Comparison of ENCODE assay signal across 12 mouse cellular contexts in genomic region chr14:22679705-22680643, GRCm38 (mm10).
DNase-seq lines count a peak whose midpoint lies in the region; ATAC-seq and TF ChIP-seq lines count a peak whose summit lies in the region.
"Had no signal": no experiment of that assay in that cellular context is flagged by ENCODE, and none has a peak within 500 bp of the region (broad histone marks: within the 10 kb centered on the region; RNA-seq: fewer than 3 reads in every experiment).

No protein-coding gene starts in this region.

- H3K27me3 ChIP-seq in stomach, embryonic 14.5 days (ENCODE audit: control insufficient read depth, insufficient read depth, low read length) = no peaks in the 10 kb centered on the region
- no peaks in the 10 kb centered on the region for H3K27me3 ChIP-seq in stomach, postnatal 0 days (ENCODE audit: control insufficient read depth, insufficient read depth, low read length)
- no peaks in the 10 kb centered on the region for H3K27me3 ChIP-seq in hindbrain, embryonic 16.5 days (replicated peaks; ENCODE audit: control insufficient read depth, insufficient read depth, low read length)
- no peaks in the 10 kb centered on the region for H3K27me3 ChIP-seq in midbrain, embryonic 11.5 days (ENCODE audit: control insufficient read depth, insufficient read depth, low read length)
- H3K27me3 ChIP-seq: CH12.LX; liver, embryonic 13.5 days had no signal

- no peak for ATAC-seq in stomach, embryonic 14.5 days (ENCODE audit: insufficient number of reproducible peaks, insufficient read depth, low FRiP score, low read depth)
- ATAC-seq in stomach, postnatal 0 days (ENCODE audit: low FRiP score, low TSS enrichment) = no peak
- peak; percentile 87 for ATAC-seq in hindbrain, embryonic 16.5 days
- ATAC-seq in midbrain, embryonic 11.5 days (ENCODE audit: low FRiP score) = peak; percentile 85

- H3K27ac ChIP-seq in stomach, embryonic 14.5 days (ENCODE audit: low read length) = peak overlapping the region; percentile 69; the same call in 1 of the 2 replicates
- H3K27ac ChIP-seq in stomach, postnatal 0 days (replicated peaks) = no peak overlapping the region
- no peak overlapping the region for H3K27ac ChIP-seq in hindbrain, embryonic 16.5 days (ENCODE audit: low read depth, low read length)
- H3K27ac ChIP-seq in midbrain, embryonic 11.5 days (ENCODE audit: low read depth, low read length) = peak overlapping the region; percentile 40; the same call in 1 of the 2 replicates
- H3K27ac ChIP-seq: heart, embryonic 15.5 days; liver, embryonic 13.5 days had no signal

- DNase-seq in stomach, postnatal 0 days (ENCODE audit: low spot score) = no peak
- peak; percentile 87 for DNase-seq in midbrain, embryonic 11.5 days (ENCODE audit: low spot score, missing footprints)
- DNase-seq in right cerebral cortex, postnatal 25 days = no peak
- no peak for DNase-seq in thymus, postnatal 36 days
- no peak for DNase-seq in spleen, postnatal 4 days (ENCODE audit: low spot score in 2 of 2)
- DNase-seq in right cerebral cortex, adult 2 months (ENCODE audit: low spot score in 2 of 2) = no peak
- DNase-seq: cerebellum, adult 8-10 months; liver, embryonic 13.5 days had no signal

- no peak overlapping the region for H3K4me3 ChIP-seq in stomach, embryonic 14.5 days (ENCODE audit: low read depth, low read length)
- no peak overlapping the region for H3K4me3 ChIP-seq in stomach, postnatal 0 days (ENCODE audit: low read depth, low read length)
- no peak overlapping the region for H3K4me3 ChIP-seq in hindbrain, embryonic 16.5 days (ENCODE audit: low read length)
- H3K4me3 ChIP-seq in midbrain, embryonic 11.5 days (ENCODE audit: low read depth, low read length) = no peak overlapping the region
- H3K4me3 ChIP-seq: heart, embryonic 15.5 days; liver, embryonic 13.5 days had no signal

- H3K9ac ChIP-seq in stomach, embryonic 14.5 days (replicated peaks; ENCODE audit: low read depth, low read length) = no peak overlapping the region
- no peak overlapping the region for H3K9ac ChIP-seq in stomach, postnatal 0 days (ENCODE audit: low read length)
- no peak overlapping the region for H3K9ac ChIP-seq in hindbrain, embryonic 16.5 days (ENCODE audit: low read depth, low read length)
- no peak overlapping the region for H3K9ac ChIP-seq in midbrain, embryonic 11.5 days (ENCODE audit: low read length)
- H3K9ac ChIP-seq: heart, embryonic 15.5 days; liver, embryonic 13.5 days had no signal

- no peak for TF ChIP-seq CTCF in stomach, postnatal 0 days (IDR thresholded peaks at IDR 0.05; ENCODE audit: low read depth)

- H3K36me3 ChIP-seq in stomach, embryonic 14.5 days (ENCODE audit: control insufficient read depth, insufficient read depth, low read length) = no peaks in the 10 kb centered on the region
- H3K36me3 ChIP-seq in stomach, postnatal 0 days (ENCODE audit: control insufficient read depth, insufficient read depth, low read length) = no peaks in the 10 kb centered on the region
- H3K36me3 ChIP-seq in hindbrain, embryonic 16.5 days (ENCODE audit: control insufficient read depth, insufficient read depth, low read length) = no peaks in the 10 kb centered on the region
- H3K36me3 ChIP-seq in midbrain, embryonic 11.5 days (ENCODE audit: control insufficient read depth, insufficient read depth, low read length) = no peaks in the 10 kb centered on the region
- H3K36me3 ChIP-seq: heart, embryonic 15.5 days; liver, embryonic 13.5 days had no signal

- whole genome bisulfite sequencing in stomach, embryonic 14.5 days = 56% methylated on average over 9 of the region's 9 CpGs
- 49% methylated on average over 9 of the region's 9 CpGs for WGBS in stomach, postnatal 0 days
- WGBS in hindbrain, embryonic 16.5 days = 24% methylated on average over 9 of the region's 9 CpGs
- 31% methylated on average over 9 of the region's 9 CpGs for WGBS in midbrain, embryonic 11.5 days

- TF ChIP-seq EP300 in stomach, postnatal 0 days (optimal IDR thresholded peaks at IDR 0.05) = no peak

- H3K9me3 ChIP-seq in stomach, embryonic 14.5 days (ENCODE audit: control insufficient read depth, low read depth, low read length) = no peaks in the 10 kb centered on the region
- H3K9me3 ChIP-seq in stomach, postnatal 0 days (ENCODE audit: control insufficient read depth, low read length) = no peaks in the 10 kb centered on the region
- no peaks in the 10 kb centered on the region for H3K9me3 ChIP-seq in hindbrain, embryonic 16.5 days (ENCODE audit: control insufficient read depth, low read length)
- no peaks in the 10 kb centered on the region for H3K9me3 ChIP-seq in midbrain, embryonic 11.5 days (ENCODE audit: control insufficient read depth, low read length)
- H3K9me3 ChIP-seq: heart, embryonic 15.5 days; liver, embryonic 13.5 days had no signal

- no peak overlapping the region for H3K4me2 ChIP-seq in stomach, embryonic 14.5 days (replicated peaks; ENCODE audit: low read depth, low read length)
- H3K4me2 ChIP-seq in stomach, postnatal 0 days (replicated peaks; ENCODE audit: low read depth) = no peak overlapping the region
- no peak overlapping the region for H3K4me2 ChIP-seq in hindbrain, embryonic 16.5 days (ENCODE audit: low read length)
- no peak overlapping the region for H3K4me2 ChIP-seq in midbrain, embryonic 11.5 days
- H3K4me2 ChIP-seq: heart, embryonic 15.5 days; liver, embryonic 13.5 days had no signal

- H3K4me1 ChIP-seq in stomach, embryonic 14.5 days (ENCODE audit: control insufficient read depth, insufficient read depth, low read length) = 0 out of 2 replicates have a peak, but pooled peaks cover 2% of the 10 kb centered on the region
- no peaks in the 10 kb centered on the region for H3K4me1 ChIP-seq in stomach, postnatal 0 days (replicated peaks; ENCODE audit: control insufficient read depth, insufficient read depth)
- H3K4me1 ChIP-seq in hindbrain, embryonic 16.5 days (ENCODE audit: control insufficient read depth, insufficient read depth, low read depth, low read length) = peaks cover 5% of the 10 kb centered on the region; the same call in 1 of the 2 replicates
- peaks cover 16% of the 10 kb centered on the region for H3K4me1 ChIP-seq in midbrain, embryonic 11.5 days (ENCODE audit: control insufficient read depth, insufficient read depth, low read length)
- H3K4me1 ChIP-seq: heart, embryonic 15.5 days; liver, embryonic 13.5 days had no signal

Comparison
In these comparisons a context has a peak if more than half of its experiments do, and no peak if none do; other contexts are left out.
1. H3K27ac ChIP-seq: peak in stomach, embryonic 14.5 days (single experiment) and midbrain, embryonic 11.5 days (single experiment); none in stomach, postnatal 0 days (single experiment) and hindbrain, embryonic 16.5 days (single experiment).
2. ATAC-seq: peak in hindbrain, embryonic 16.5 days (single experiment) and midbrain, embryonic 11.5 days (single experiment); none in stomach, embryonic 14.5 days (single experiment) and stomach, postnatal 0 days (single experiment).